In the genomic region with DNA sequence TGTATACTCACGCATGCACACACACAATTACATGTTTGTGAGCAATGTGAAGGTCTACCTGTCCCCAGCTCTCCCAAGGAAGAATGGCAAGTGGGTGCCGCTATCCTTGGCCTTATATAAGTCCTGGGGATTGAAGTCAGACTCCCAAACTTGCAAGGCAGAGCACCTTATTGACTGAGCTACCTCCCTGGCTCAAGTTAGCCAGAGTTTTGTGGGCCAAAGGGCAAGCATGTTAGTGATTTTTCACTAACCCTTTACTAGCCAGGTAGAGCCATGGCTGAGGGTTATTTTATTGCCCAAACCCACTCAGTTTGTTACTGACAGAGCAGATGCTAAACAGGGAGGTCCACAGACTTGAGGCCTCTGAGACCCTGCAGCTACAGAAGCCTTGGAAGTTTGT, we compare ENCODE assay signal across 27 mouse cellular contexts.
A peak's percentile ranks its signal among the peaks of the same experiment; 100 is the strongest.
DNase-seq lines count a peak whose midpoint lies in the region; ATAC-seq and TF ChIP-seq lines count a peak whose summit lies in the region.
"Had no signal": no experiment of that assay in that cellular context is flagged by ENCODE, and none has a peak within 500 bp of the region (broad histone marks: within the 10 kb centered on the region; RNA-seq: fewer than 3 reads in every experiment).

No protein-coding gene starts in this region.

- no peak overlapping the region for H3K4me2 ChIP-seq in heart, embryonic 13.5 days
- H3K4me2 ChIP-seq in heart, embryonic 12.5 days, result no peak overlapping the region
- H3K4me2 ChIP-seq in liver, postnatal 0 days (ENCODE audit: low read depth, low read length), result peak overlapping the region; percentile 32
- H3K4me2 ChIP-seq: forebrain, embryonic 13.5 days; hindbrain, embryonic 15.5 days had no signal

- H3K9me3 ChIP-seq in heart, embryonic 13.5 days, result no peaks in the 10 kb centered on the region
- H3K9me3 ChIP-seq in heart, embryonic 12.5 days (replicated peaks), result no peaks in the 10 kb centered on the region
- no peaks in the 10 kb centered on the region for H3K9me3 ChIP-seq in liver, postnatal 0 days (ENCODE audit: low read length)
- H3K9me3 ChIP-seq: forebrain, embryonic 13.5 days; hindbrain, embryonic 10.5 days; hindbrain, embryonic 15.5 days had no signal

- H3K9ac ChIP-seq in heart, embryonic 13.5 days, result peak overlapping the region; percentile 21; the same call in 1 of the 2 replicates
- no peak overlapping the region for H3K9ac ChIP-seq in heart, embryonic 12.5 days
- no peak overlapping the region for H3K9ac ChIP-seq in liver, postnatal 0 days (replicated peaks)
- H3K9ac ChIP-seq: forebrain, embryonic 13.5 days; hindbrain, embryonic 15.5 days had no signal

- ATAC-seq in heart, embryonic 13.5 days (ENCODE audit: extremely low read depth, insufficient number of reproducible peaks, low FRiP score, low TSS enrichment), result no peak
- no peak for ATAC-seq in heart, embryonic 12.5 days (ENCODE audit: insufficient number of reproducible peaks, low FRiP score)
- ATAC-seq in liver, postnatal 0 days, result peak; percentile 63; the same call in 1 of the 2 replicates
- ATAC-seq: forebrain, embryonic 13.5 days; inflammation-experienced regulatory T-cells, adult 6 months had no signal

- peak overlapping the region; percentile 12; the same call in 1 of the 2 replicates for H3K27ac ChIP-seq in heart, embryonic 13.5 days (replicated peaks)
- no peak overlapping the region for H3K27ac ChIP-seq in heart, embryonic 12.5 days (ENCODE audit: poor library complexity, severe bottlenecking)
- peak overlapping the region; percentile 66 for H3K27ac ChIP-seq in liver, postnatal 0 days (ENCODE audit: low read depth)
- H3K27ac ChIP-seq: forebrain, embryonic 13.5 days; hindbrain, embryonic 10.5 days; hindbrain, embryonic 15.5 days; macrophage; stomach, postnatal 0 days had no signal

- no peak for TF ChIP-seq CTCF in liver, postnatal 0 days (IDR thresholded peaks at IDR 0.05; ENCODE audit: low read depth)

- H3K27me3 ChIP-seq in heart, embryonic 13.5 days (replicated peaks), result no peaks in the 10 kb centered on the region
- no peaks in the 10 kb centered on the region for H3K27me3 ChIP-seq in heart, embryonic 12.5 days (replicated peaks)
- H3K27me3 ChIP-seq in liver, postnatal 0 days (ENCODE audit: insufficient read depth, low read length), result no peaks in the 10 kb centered on the region
- H3K27me3 ChIP-seq: forebrain, embryonic 13.5 days; hindbrain, embryonic 15.5 days had no signal

- 86% methylated on average over 2 of the region's 2 CpGs for WGBS in heart, embryonic 13.5 days
- WGBS in heart, embryonic 12.5 days, result 79% methylated on average over 2 of the region's 2 CpGs
- whole genome bisulfite sequencing in liver, postnatal 0 days (ENCODE audit: insufficient replicate concordance), result 64% methylated on average over 2 of the region's 2 CpGs

- no peak overlapping the region for H3K4me3 ChIP-seq in heart, embryonic 13.5 days
- H3K4me3 ChIP-seq in heart, embryonic 12.5 days, result no peak overlapping the region
- H3K4me3 ChIP-seq in liver, postnatal 0 days (ENCODE audit: low read depth, low read length), result no peak overlapping the region
- H3K4me3 ChIP-seq: forebrain, embryonic 13.5 days; hindbrain, embryonic 10.5 days; hindbrain, embryonic 15.5 days had no signal

- TF ChIP-seq EP300 in liver, postnatal 0 days (IDR thresholded peaks at IDR 0.05; ENCODE audit: low read depth), result no peak

- no peaks in the 10 kb centered on the region for H3K36me3 ChIP-seq in heart, embryonic 13.5 days
- no peaks in the 10 kb centered on the region for H3K36me3 ChIP-seq in heart, embryonic 12.5 days
- no peaks in the 10 kb centered on the region for H3K36me3 ChIP-seq in liver, postnatal 0 days (replicated peaks; ENCODE audit: insufficient read depth, low read length)
- H3K36me3 ChIP-seq: G1E; hindbrain, embryonic 10.5 days; hindbrain, embryonic 15.5 days had no signal

- DNase-seq in kidney, adult 8-10 months, result peak; percentile 42 to 44
- no peak for DNase-seq in kidney, postnatal 10 days
- DNase-seq in kidney, postnatal 36 days, result peak; percentile 45 to 58
- no peak for DNase-seq in liver, postnatal 0 days
- DNase-seq in thymus, postnatal 25 days, result no peak
- DNase-seq: adrenal gland, adult 8-10 months; cerebellum, adult 8-10 months; cerebellum, postnatal 36 days; gastrocnemius, postnatal 10 days; heart, postnatal 10 days; layer of hippocampus, postnatal 36 days; left cerebral cortex, postnatal 4 days; lung, adult 2 months; lung, postnatal 10 days; midbrain, embryonic 14.5 days; right cerebral cortex, postnatal 4 days; thymus, adult 2 months; thymus, postnatal 4 days had no signal

- H3K4me1 ChIP-seq in heart, embryonic 13.5 days, result peaks cover 65% of the 10 kb centered on the region
- H3K4me1 ChIP-seq in heart, embryonic 12.5 days (replicated peaks), result peaks cover 47% of the 10 kb centered on the region
- peaks cover 10% of the 10 kb centered on the region for H3K4me1 ChIP-seq in liver, postnatal 0 days (ENCODE audit: insufficient read depth)
- H3K4me1 ChIP-seq: forebrain, embryonic 13.5 days had no signal

Comparison
In these comparisons a context has a peak if more than half of its experiments do, and no peak if none do; other contexts are left out.
1. DNase-seq: peak in kidney, adult 8-10 months (2 of 2) and kidney, postnatal 36 days (2 of 2); none in kidney, postnatal 10 days (single experiment), liver, postnatal 0 days (single experiment) and thymus, postnatal 25 days (single experiment).